Mouse (Mus musculus) heart, postnatal 0 days (tissue): ENCODE results near the gene Olfr482. TPM values are rescaled to one million over a fixed set of nuclear protein-coding genes. Genes with fewer than 3 reads are reported as not detected.

ENCODE experiments used
- ATAC-seq: fragments of 200-750 bp; cut with Nextera tagmentation; 2 replicates; pipeline ENCODE4 v1.8.0; 2017; ENCODE audit warnings: low read depth, moderate number of reproducible peaks, moderate library complexity; ENCODE audit not compliant: insufficient read depth
- DNase-seq: peaks from one replicate; pipeline ENCODE4 v3.0.0-alpha.2; 2016; ENCODE audit warnings: low spot score
- H3K27ac ChIP-seq: fragments of 300-500 bp; sonication (generic); 2 replicates; pipeline ENCODE4 v1.5.1; 2014; ENCODE audit warnings: low read depth, mild to moderate bottlenecking
- H3K27me3 ChIP-seq: fragments of 300-500 bp; sonication (generic); 2 replicates; pipeline ENCODE4 v1.6.1; 2014; ENCODE audit warnings: low read length, mixed read lengths; ENCODE audit not compliant: control insufficient read depth, insufficient read depth
- H3K36me3 ChIP-seq: fragments of 300-500 bp; sonication (generic); replicated peaks from 2 replicates; pipeline ENCODE4 v1.6.1; 2014; ENCODE audit warnings: low read length, mixed read lengths; ENCODE audit not compliant: control insufficient read depth, insufficient read depth
- H3K4me1 ChIP-seq: fragments of 300-500 bp; sonication (generic); 2 replicates; pipeline ENCODE4 v1.6.1; 2014; ENCODE audit warnings: antibody characterized with exemption; ENCODE audit not compliant: control insufficient read depth, insufficient read depth
- H3K4me2 ChIP-seq: fragments of 300-500 bp; sonication (generic); 2 replicates; pipeline ENCODE4 v1.6.1; 2014; ENCODE audit warnings: low read depth, mild to moderate bottlenecking, low read length, moderate library complexity
- H3K4me3 ChIP-seq: fragments of 300-500 bp; sonication (generic); 2 replicates; pipeline ENCODE4 v1.5.1; 2014; ENCODE audit warnings: low read depth, low read length
- H3K9ac ChIP-seq: fragments of 300-500 bp; sonication (generic); replicated peaks from 2 replicates; pipeline ENCODE4 v1.6.1; 2014; ENCODE audit warnings: low read depth, low read length, mixed read lengths
- H3K9me3 ChIP-seq: fragments of 300-500 bp; sonication (generic); replicated peaks from 2 replicates; pipeline ENCODE4 v1.6.1; 2016; ENCODE audit warnings: low read length; ENCODE audit not compliant: control insufficient read depth
- CTCF ChIP-seq: IDR thresholded peaks from 2 replicates; pipeline ENCODE4 v1.5.1; 2016; ENCODE audit warnings: antibody characterized with exemption, control low read depth, low read depth
- EP300 ChIP-seq: IDR thresholded peaks from 2 replicates; pipeline ENCODE4 v1.6.1; 2016; ENCODE audit warnings: antibody characterized with exemption, low read depth
- WGBS: fragments of 180-500 bp; shearing (Covaris S2); extraction: QIAGEN DNeasy Blood & Tissue Kit; methylation state at CpG from one replicate; pipeline ENCODE4 v1.1.7; 2014; 5-methylcytosine and 5-hydroxymethylcytosine counted together
- polyA plus RNA-seq: library from polyadenylated mRNA; unstranded; fragments of >200 nt; fragmentation: Nextera tagmentation; extraction: Ambion mirVana; gene quantifications from 2 replicates; pipeline ENCODE4 v1.2.1, GENCODE M21; 2015
- total RNA-seq: library from RNA; depleted of rRNA; stranded (reverse); fragments of >200 nt; gene quantifications from 2 replicates; pipeline ENCODE4 v1.2.3, GENCODE M21; 2014; ENCODE audit warnings: low replicate concordance; rRNA removed

The Olfr482 gene
- total and polyA plus RNA-seq, 2 experiments from 2014 or later: not detected

DNA sequence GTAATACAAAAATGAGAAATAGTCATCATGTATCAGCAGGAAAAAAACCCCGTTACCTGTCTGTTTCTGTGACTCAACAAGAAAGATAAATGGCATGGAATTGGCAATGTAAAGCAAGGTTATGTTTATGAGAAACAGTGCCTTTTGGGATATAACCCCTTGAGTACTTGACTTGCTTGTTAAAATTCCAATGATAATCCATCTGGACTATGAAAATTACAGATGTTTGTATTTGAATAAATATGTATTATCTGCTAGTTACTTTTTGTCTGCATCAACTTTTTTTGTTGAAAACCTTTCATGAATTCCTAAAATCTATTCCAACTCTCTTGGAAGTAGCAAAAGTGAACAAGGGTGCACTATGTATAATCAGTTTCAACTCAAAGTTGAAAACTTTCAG, 30.1 kb downstream of the Olfr482 start, which contains the start of gene Olfr480:
TSS of gene Olfr480 (minus strand) at position 101 of the 400 bp plus-strand sequence.
- Histone ChIP-seq H3K9me3 (no peaks in the 10 kb centered on the region; the same call in 1 of the 2 replicates), H3K27me3 (no peaks in the 10 kb centered on the region), H3K27ac (no peak within 1 kb of the TSS), H3K4me2 (no peak within 1 kb of the TSS), H3K9ac (no peak within 1 kb of the TSS), H3K4me1 (no peaks in the 10 kb centered on the region), H3K4me3 (no peak within 1 kb of the TSS), H3K36me3 (no peaks in the 10 kb centered on the region)
- WGBS: 59% methylated on average over 1 of the region's 1 CpGs
- DNase-seq (no peak), ATAC-seq (no peak)
- no peak for TF ChIP-seq EP300
- TF ChIP-seq CTCF: no peak

DNA sequence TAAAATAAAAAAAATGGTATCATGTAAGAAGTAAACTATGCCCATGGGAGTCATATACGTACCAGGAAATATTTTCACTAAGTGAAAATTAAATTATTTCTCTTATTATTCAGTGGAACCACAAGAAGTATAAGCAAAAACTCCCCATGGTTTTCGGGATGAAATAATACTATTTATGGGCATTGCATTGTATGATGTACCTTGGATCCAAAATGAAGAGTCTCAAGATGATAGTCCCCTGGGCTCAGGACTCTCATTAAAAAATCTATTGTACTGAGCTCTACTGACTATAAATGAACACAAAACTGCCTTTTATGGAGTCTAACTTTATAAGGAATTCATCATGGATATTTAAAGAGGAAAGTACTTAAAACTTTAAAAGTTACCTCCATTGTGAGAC, 47.0 kb downstream of the Olfr482 start, which contains the start of gene Olfr479:
TSS of gene Olfr479 (plus strand) at position 301 of the 400 bp plus-strand sequence.
- H3K4me2 ChIP-seq: no peak within 1 kb of the TSS
- H3K4me3 ChIP-seq: no peak within 1 kb of the TSS
- H3K36me3 ChIP-seq: no peaks in the 10 kb centered on the region
- H3K27me3 ChIP-seq: no peaks in the 10 kb centered on the region
- WGBS: 74% methylated on average over 2 of the region's 2 CpGs
- H3K27ac ChIP-seq: no peak within 1 kb of the TSS
- TF ChIP-seq CTCF: no peak
- no peak within 1 kb of the TSS for H3K9ac ChIP-seq
- DNase-seq (no peak), ATAC-seq (no peak)
- H3K4me1 ChIP-seq: no peaks in the 10 kb centered on the region
- no peaks in the 10 kb centered on the region for H3K9me3 ChIP-seq

Other genes starting within 250 kb of the Olfr482 start
- not detected in 2 replicates for gene Olfr472, start 199.7 kb downstream of the Olfr482 start, total RNA-seq
- not detected in 2 replicates for gene Olfr472, start 199.7 kb downstream of the Olfr482 start, polyA plus RNA-seq
- not detected in 2 replicates for gene Olfr473, start 167.1 kb downstream of the Olfr482 start, total RNA-seq
- gene Olfr473, start 167.1 kb downstream of the Olfr482 start, polyA plus RNA-seq: not detected in 2 replicates
- not detected in 2 replicates for gene Olfr474, start 142.9 kb downstream of the Olfr482 start, total RNA-seq
- gene Olfr474, start 142.9 kb downstream of the Olfr482 start, polyA plus RNA-seq: not detected in 2 replicates
- not detected in 2 replicates for gene Olfr476, start 132.8 kb downstream of the Olfr482 start, total RNA-seq
- gene Olfr476, start 132.8 kb downstream of the Olfr482 start, polyA plus RNA-seq: not detected in 2 replicates
- gene Olfr477, start 110.9 kb downstream of the Olfr482 start, total RNA-seq: not detected in 2 replicates
- gene Olfr477, start 110.9 kb downstream of the Olfr482 start, polyA plus RNA-seq: not detected in 2 replicates
- gene Olfr478, start 63.6 kb downstream of the Olfr482 start, total RNA-seq: not detected in 2 replicates
- not detected in 2 replicates for gene Olfr478, start 63.6 kb downstream of the Olfr482 start, polyA plus RNA-seq
- gene Olfr479, start 46.9 kb downstream of the Olfr482 start, total RNA-seq: not detected in 2 replicates
- gene Olfr479, start 46.9 kb downstream of the Olfr482 start, polyA plus RNA-seq: not detected in 2 replicates
- gene Olfr480, start 30.2 kb downstream of the Olfr482 start, total RNA-seq: not detected in 2 replicates
- not detected in 2 replicates for gene Olfr480, start 30.2 kb downstream of the Olfr482 start, polyA plus RNA-seq
- not detected in 2 replicates for gene Olfr481, start 17.7 kb downstream of the Olfr482 start, total RNA-seq
- gene Olfr481, start 17.7 kb downstream of the Olfr482 start, polyA plus RNA-seq: not detected in 2 replicates
- not detected in 2 replicates for gene Olfr483, start 3.3 kb upstream of the Olfr482 start, total RNA-seq
- gene Olfr483, start 3.3 kb upstream of the Olfr482 start, polyA plus RNA-seq: not detected in 2 replicates
- gene Olfr484, start 29.9 kb upstream of the Olfr482 start, total RNA-seq: not detected in 2 replicates
- gene Olfr484, start 29.9 kb upstream of the Olfr482 start, polyA plus RNA-seq: not detected in 2 replicates
- gene Olfr485, start 62.3 kb upstream of the Olfr482 start, total RNA-seq: not detected in 2 replicates
- not detected in 2 replicates for gene Olfr485, start 62.3 kb upstream of the Olfr482 start, polyA plus RNA-seq
- not detected in 2 replicates for gene Olfr486, start 75.2 kb upstream of the Olfr482 start, total RNA-seq
- not detected in 2 replicates for gene Olfr486, start 75.2 kb upstream of the Olfr482 start, polyA plus RNA-seq
- not detected in 2 replicates for gene Olfr487, start 117.0 kb upstream of the Olfr482 start, total RNA-seq
- gene Olfr487, start 117.0 kb upstream of the Olfr482 start, polyA plus RNA-seq: not detected in 2 replicates
- gene Olfr488, start 160.8 kb upstream of the Olfr482 start, total RNA-seq: not detected in 2 replicates
- not detected in 2 replicates for gene Olfr488, start 160.8 kb upstream of the Olfr482 start, polyA plus RNA-seq
- gene Olfr490, start 191.3 kb upstream of the Olfr482 start, total RNA-seq: not detected in 2 replicates
- gene Olfr490, start 191.3 kb upstream of the Olfr482 start, polyA plus RNA-seq: not detected in 2 replicates
- not detected in 2 replicates for gene Olfr491, start 215.9 kb upstream of the Olfr482 start, total RNA-seq
- not detected in 2 replicates for gene Olfr491, start 215.9 kb upstream of the Olfr482 start, polyA plus RNA-seq
- not detected in 2 replicates for gene Olfr492, start 226.1 kb upstream of the Olfr482 start, total RNA-seq
- not detected in 2 replicates for gene Olfr492, start 226.1 kb upstream of the Olfr482 start, polyA plus RNA-seq
- not detected in 2 replicates for gene Olfr493, start 249.4 kb upstream of the Olfr482 start, total RNA-seq
- not detected in 2 replicates for gene Olfr493, start 249.4 kb upstream of the Olfr482 start, polyA plus RNA-seq